Mouse (Mus musculus) heart, postnatal 4 days (tissue): ENCODE results near the gene Prss38. TPM values are rescaled to one million over a fixed set of nuclear protein-coding genes. Genes with fewer than 3 reads are reported as not detected.

Experiments
- DNase-seq: peaks from one replicate; pipeline ENCODE4 v3.0.0; 2021
- microRNA-seq, 2 experiments: library from miRNA; unstranded; fragments of <30 nt; microRNA quantifications; one replicate each; pipeline ENCODE4 v1.2.0; 2021 to 2022
- total RNA-seq, 2 experiments: library from RNA; stranded (reverse); gene quantifications; 2 replicates each; pipeline ENCODE4 v1.2.3; 2021

The Prss38 gene
- total RNA-seq, 2 experiments from 2014 or later = not detected

GRCm38 (mm10) chr11:59322988-59323387, 52.5 kb downstream of the Prss38 start:
- no peak for DNase-seq

Small RNAs within 50 kb of the gene (microRNA-seq; reads per million reads assigned to microRNA genes)
- 0 reads per million in 2 experiments for gene Gm24756

Other genes with a start within 250 kb of the Prss38 start
- gene Obscn, start 239.3 kb downstream of the Prss38 start, total RNA-seq = 100 to 1,000 TPM; 436 to 453 TPM
- gene Iba57, start 211.9 kb downstream of the Prss38 start, total RNA-seq = 10 to 100 TPM; 12.9 to 13.1 TPM
- under 1 TPM; 0.70 to 0.79 TPM for gene Gjc2, start 192.4 kb downstream of the Prss38 start, total RNA-seq
- 10 to 100 TPM; 63.3 to 67.9 TPM for gene Guk1, start 183.4 kb downstream of the Prss38 start, total RNA-seq
- 10 to 100 TPM; 74.1 to 75.1 TPM for gene Mrpl55, start 173.2 kb downstream of the Prss38 start, total RNA-seq
- gene 2310033P09Rik, start 167.3 kb downstream of the Prss38 start, total RNA-seq = 10 to 100 TPM; 10.6 to 12.4 TPM
- 100 to 1,000 TPM; 389 to 395 TPM for gene Arf1, start 147.4 kb downstream of the Prss38 start, total RNA-seq
- not detected for gene Wnt3a, start 84.9 kb downstream of the Prss38 start, total RNA-seq
- 1 to 10 TPM; 5.6 to 5.7 TPM for gene Wnt9a, start 68.7 kb downstream of the Prss38 start, total RNA-seq
- 10 to 100 TPM; 14.8 to 16.3 TPM for gene Jmjd4, start 74.4 kb upstream of the Prss38 start, total RNA-seq
- gene Snap47, start 75.5 kb upstream of the Prss38 start, total RNA-seq = 10 to 100 TPM; 40.8 to 45.5 TPM
- gene Zfp867, start 96.8 kb upstream of the Prss38 start, total RNA-seq = 1 to 10 TPM; 6.1 to 6.2 TPM
- gene Zkscan17, start 151.1 kb upstream of the Prss38 start, total RNA-seq = 10 to 100 TPM; 25.1 to 25.4 TPM
- gene Nlrp3, start 165.9 kb upstream of the Prss38 start, total RNA-seq = under 1 TPM; 0.18 to 0.31 TPM
- not detected for gene Olfr222, start 200.6 kb upstream of the Prss38 start, total RNA-seq
- gene Olfr223, start 217.6 kb upstream of the Prss38 start, total RNA-seq = not detected